Mouse (Mus musculus) kidney, adult 9 months (tissue): ENCODE results near the gene Cnn2.
A peak's percentile ranks its signal among the peaks of the same experiment; 100 is the strongest.

Experiments used
- DNase-seq: peaks from one replicate; pipeline ENCODE4 v3.0.0; 2022

Cnn2 gene

GRCm38 (mm10) chr10:79970415-79971182 lies 17.8 kb upstream of the Cnn2 start, which contains the start of gene Grin3b:
Grin3b (plus strand) TSS chr10:79970715.
- DNase-seq = no peak

- DNase-seq = no peak
These were observed 17.2 kb upstream of the Cnn2 start for GRCm38 (mm10) chr10:79971183-79971497.

GRCm38 (mm10) chr10:79972831-79973230 lies 15.6 kb upstream of the Cnn2 start:
- DNase-seq = no peak

- no peak for DNase-seq
These were observed 14.3 kb upstream of the Cnn2 start for GRCm38 (mm10) chr10:79974087-79974486.

- no peak for DNase-seq
These were observed 13.7 kb upstream of the Cnn2 start for GRCm38 (mm10) chr10:79974668-79975067.

GRCm38 (mm10) chr10:79976071-79976721 lies 12.2 kb upstream of the Cnn2 start:
- DNase-seq = no peak

GRCm38 (mm10) chr10:79976722-79977107 lies 11.7 kb upstream of the Cnn2 start:
- DNase-seq = no peak

- no peak for DNase-seq
These were observed 11.1 kb upstream of the Cnn2 start for GRCm38 (mm10) chr10:79977324-79977723.

- no peak for DNase-seq
These were observed 10.3 kb upstream of the Cnn2 start for GRCm38 (mm10) chr10:79978061-79978460.

GRCm38 (mm10) chr10:79979401-79980155 lies 8.8 kb upstream of the Cnn2 start:
- no peak for DNase-seq

- no peak for DNase-seq
These were observed 5.2 kb upstream of the Cnn2 start for GRCm38 (mm10) chr10:79983205-79983604.

GRCm38 (mm10) chr10:79983670-79984069 lies 4.7 kb upstream of the Cnn2 start:
- peak; percentile 90 for DNase-seq

GRCm38 (mm10) chr10:79984195-79984816 lies 4.1 kb upstream of the Cnn2 start, which contains the start of gene Tmem259:
Tmem259 (minus strand) TSS chr10:79984330.
- peak; percentile 93 for DNase-seq

GRCm38 (mm10) chr10:79984871-79985270 lies 3.5 kb upstream of the Cnn2 start:
- DNase-seq = peak; percentile 100

GRCm38 (mm10) chr10:79985334-79986231 lies 2.8 kb upstream of the Cnn2 start:
- DNase-seq = peak; percentile 74

- DNase-seq = peak; percentile 46
These were observed 2.0 kb upstream of the Cnn2 start for GRCm38 (mm10) chr10:79986232-79986878.

- DNase-seq = peak; percentile 91
These were observed 1.4 kb upstream of the Cnn2 start for GRCm38 (mm10) chr10:79986963-79987362.

- DNase-seq = no peak
These were observed 446 bp upstream of the Cnn2 start for GRCm38 (mm10) chr10:79987771-79988505.

- no peak for DNase-seq
These were observed 945 bp downstream of the Cnn2 start for GRCm38 (mm10) chr10:79989272-79989786.

- no peak for DNase-seq
These were observed 1.5 kb downstream of the Cnn2 start for GRCm38 (mm10) chr10:79989870-79990269.

GRCm38 (mm10) chr10:79991099-79991498 lies 2.7 kb downstream of the Cnn2 start:
- DNase-seq = no peak
